Comparison of ENCODE assay signal across 8 mouse cellular contexts in the genomic region with DNA sequence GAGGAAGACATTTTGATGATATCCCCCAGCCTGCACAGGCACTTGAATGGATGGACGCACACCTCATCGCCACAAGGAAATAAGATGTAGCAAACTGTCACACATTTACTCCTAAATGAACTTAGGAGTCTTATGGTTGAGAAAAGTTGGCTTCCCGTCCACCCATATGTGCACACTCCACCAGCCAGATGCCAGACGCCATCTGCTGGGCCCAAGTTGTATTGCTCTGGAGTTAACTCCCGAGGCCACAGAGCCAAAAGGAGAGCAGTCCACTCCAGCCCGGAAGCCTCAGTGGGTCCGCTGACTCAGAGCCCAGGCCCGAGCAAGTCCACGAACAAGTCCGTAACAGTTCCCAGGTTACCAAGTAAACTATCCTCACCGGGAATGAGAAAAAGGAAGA.
DNase-seq lines count a peak whose midpoint lies in the region; ATAC-seq and TF ChIP-seq lines count a peak whose summit lies in the region.

No protein-coding gene starts in this region.

- no peak overlapping the region for H3K4me2 ChIP-seq in embryonic facial prominence, embryonic 12.5 days (replicated peaks)
- 0 out of 2 replicates have a peak overlapping the region, but pooled peaks have one; percentile 16 for H3K4me2 ChIP-seq in kidney, embryonic 16.5 days (replicated peaks; ENCODE audit: low read depth, low read length)
- no peak overlapping the region for H3K4me2 ChIP-seq in limb, embryonic 15.5 days
- no peak overlapping the region for H3K4me2 ChIP-seq in stomach, postnatal 0 days (replicated peaks; ENCODE audit: low read depth)

- 0 out of 2 replicates have a peak, but pooled peaks have one; percentile 72 for ATAC-seq in embryonic facial prominence, embryonic 12.5 days (ENCODE audit: insufficient number of reproducible peaks, insufficient read depth, low FRiP score, low TSS enrichment)
- peak; percentile 85 for ATAC-seq in kidney, embryonic 16.5 days (ENCODE audit: low FRiP score, low TSS enrichment)
- 0 out of 2 replicates have a peak, but pooled peaks have one; percentile 35 for ATAC-seq in limb, embryonic 15.5 days (ENCODE audit: insufficient number of reproducible peaks, low FRiP score, low TSS enrichment, low read depth)
- ATAC-seq in stomach, postnatal 0 days (ENCODE audit: low FRiP score, low TSS enrichment), result peak; percentile 89

- peaks cover 17% of the 10 kb centered on the region for H3K4me1 ChIP-seq in embryonic facial prominence, embryonic 12.5 days
- peaks cover 17% of the 10 kb centered on the region for H3K4me1 ChIP-seq in kidney, embryonic 16.5 days (ENCODE audit: insufficient read depth, low read length)
- H3K4me1 ChIP-seq in limb, embryonic 15.5 days, result peaks cover 11% of the 10 kb centered on the region
- H3K4me1 ChIP-seq in stomach, postnatal 0 days (replicated peaks; ENCODE audit: control insufficient read depth, insufficient read depth), result no peaks in the 10 kb centered on the region

- no peak for TF ChIP-seq EP300 in stomach, postnatal 0 days (optimal IDR thresholded peaks at IDR 0.05)

- H3K27me3 ChIP-seq in embryonic facial prominence, embryonic 12.5 days, result no peaks in the 10 kb centered on the region
- H3K27me3 ChIP-seq in kidney, embryonic 16.5 days (ENCODE audit: insufficient read depth, low read length), result no peaks in the 10 kb centered on the region
- H3K27me3 ChIP-seq in limb, embryonic 15.5 days, result no peaks in the 10 kb centered on the region
- H3K27me3 ChIP-seq in stomach, postnatal 0 days (ENCODE audit: control insufficient read depth, insufficient read depth, low read length), result no peaks in the 10 kb centered on the region

- no peak overlapping the region for H3K27ac ChIP-seq in embryonic facial prominence, embryonic 12.5 days
- H3K27ac ChIP-seq in kidney, embryonic 16.5 days (ENCODE audit: low read length), result no peak overlapping the region
- H3K27ac ChIP-seq in limb, embryonic 15.5 days, result no peak overlapping the region
- no peak overlapping the region for H3K27ac ChIP-seq in stomach, postnatal 0 days (replicated peaks)

- H3K4me3 ChIP-seq in embryonic facial prominence, embryonic 12.5 days, result no peak overlapping the region
- H3K4me3 ChIP-seq in kidney, embryonic 16.5 days (ENCODE audit: low read length), result no peak overlapping the region
- H3K4me3 ChIP-seq in limb, embryonic 15.5 days, result no peak overlapping the region
- no peak overlapping the region for H3K4me3 ChIP-seq in stomach, postnatal 0 days (ENCODE audit: low read depth, low read length)

- peak; percentile 88 for DNase-seq in 416B (ENCODE audit: low read depth)
- peak; percentile 85 to 86 for DNase-seq in adrenal gland, postnatal 36 days
- peak; percentile 68 for DNase-seq in heart, adult 8-10 months (ENCODE audit: low spot score)
- peak; percentile 77 for DNase-seq in naive thymus-derived CD4-positive, alpha-beta T cell, adult 2 months (ENCODE audit: low read depth)
- peak; percentile 85 for DNase-seq in stomach, postnatal 0 days (ENCODE audit: low spot score)

- no peak overlapping the region for H3K9ac ChIP-seq in embryonic facial prominence, embryonic 12.5 days
- H3K9ac ChIP-seq in kidney, embryonic 16.5 days (replicated peaks; ENCODE audit: low read length), result 0 out of 2 replicates have a peak overlapping the region, but pooled peaks have one; percentile 24
- H3K9ac ChIP-seq in limb, embryonic 15.5 days, result no peak overlapping the region
- H3K9ac ChIP-seq in stomach, postnatal 0 days (ENCODE audit: low read length), result no peak overlapping the region

- H3K36me3 ChIP-seq in embryonic facial prominence, embryonic 12.5 days, result no peaks in the 10 kb centered on the region
- no peaks in the 10 kb centered on the region for H3K36me3 ChIP-seq in kidney, embryonic 16.5 days (ENCODE audit: insufficient read depth, low read length)
- no peaks in the 10 kb centered on the region for H3K36me3 ChIP-seq in limb, embryonic 15.5 days
- no peaks in the 10 kb centered on the region for H3K36me3 ChIP-seq in stomach, postnatal 0 days (ENCODE audit: control insufficient read depth, insufficient read depth, low read length)

- 0 out of 2 replicates have a peak, but pooled peaks cover 4% of the 10 kb centered on the region for H3K9me3 ChIP-seq in embryonic facial prominence, embryonic 12.5 days
- 0 out of 2 replicates have a peak, but pooled peaks cover 2% of the 10 kb centered on the region for H3K9me3 ChIP-seq in kidney, embryonic 16.5 days (ENCODE audit: low read length)
- H3K9me3 ChIP-seq in limb, embryonic 15.5 days, result no peaks in the 10 kb centered on the region
- H3K9me3 ChIP-seq in stomach, postnatal 0 days (ENCODE audit: control insufficient read depth, low read length), result no peaks in the 10 kb centered on the region

- peak; percentile 96 for TF ChIP-seq CTCF in stomach, postnatal 0 days (IDR thresholded peaks at IDR 0.05; ENCODE audit: low read depth)

- WGBS in embryonic facial prominence, embryonic 12.5 days, result 26% methylated on average over 11 of the region's 11 CpGs
- WGBS in kidney, embryonic 16.5 days, result 14% methylated on average over 11 of the region's 11 CpGs
- 12% methylated on average over 11 of the region's 11 CpGs for WGBS in limb, embryonic 15.5 days
- 9% methylated on average over 11 of the region's 11 CpGs for WGBS in stomach, postnatal 0 days

Comparison
In these comparisons a context has a peak if more than half of its experiments do, and no peak if none do; other contexts are left out.
1. ATAC-seq: peak in every context shown above with its lines; median percentile 89 in stomach, postnatal 0 days; 85 in kidney, embryonic 16.5 days; 72 in embryonic facial prominence, embryonic 12.5 days; 35 in limb, embryonic 15.5 days.